Mouse (Mus musculus) neural tube, embryonic 15.5 days (tissue): ENCODE results near the gene Qsox2. TPM values are rescaled to one million over a fixed set of nuclear protein-coding genes. Genes with fewer than 3 reads are reported as not detected.

ENCODE experiments used
- polyA plus RNA-seq: library from polyadenylated mRNA; unstranded; fragments of >200 nt; fragmentation: Nextera tagmentation; extraction: Ambion mirVana; gene quantifications from 2 replicates; pipeline ENCODE4 v1.2.1, GENCODE M21; 2015

Gene Qsox2
- polyA plus RNA-seq, 1 experiment from 2014 or later, result 14.7 TPM

Other genes with a start within 250 kb of the Qsox2 start
- 138 and 148 TPM in 2 replicates for gene Ubac1, start 215.8 kb downstream of the Qsox2 start, polyA plus RNA-seq
- gene Nacc2, start 114.3 kb downstream of the Qsox2 start, polyA plus RNA-seq, result 22.9 and 23.6 TPM in 2 replicates
- 6.9 and 8.5 TPM in 2 replicates for gene Lhx3, start 29.2 kb downstream of the Qsox2 start, polyA plus RNA-seq
- 0.03 and 0.11 TPM in 2 replicates for gene Ccdc187, start 57.0 kb upstream of the Qsox2 start, polyA plus RNA-seq
- 130 and 158 TPM in 2 replicates for gene Gpsm1, start 78.0 kb upstream of the Qsox2 start, polyA plus RNA-seq
- gene Dnlz, start 114.6 kb upstream of the Qsox2 start, polyA plus RNA-seq, result 29.8 and 33.4 TPM in 2 replicates
- 2.1 and 2.5 TPM in 2 replicates for gene Card9, start 123.4 kb upstream of the Qsox2 start, polyA plus RNA-seq
- gene Snapc4, start 143.1 kb upstream of the Qsox2 start, polyA plus RNA-seq, result 30.4 and 33.6 TPM in 2 replicates
- gene Entr1, start 151.8 kb upstream of the Qsox2 start, polyA plus RNA-seq, result 153 and 160 TPM in 2 replicates
- gene Pmpca, start 151.8 kb upstream of the Qsox2 start, polyA plus RNA-seq, result 94.7 and 95.3 TPM in 2 replicates
- gene Inpp5e, start 171.7 kb upstream of the Qsox2 start, polyA plus RNA-seq, result 23.4 and 23.9 TPM in 2 replicates
- gene Sec16a, start 207.7 kb upstream of the Qsox2 start, polyA plus RNA-seq, result 16.7 and 17.2 TPM in 2 replicates